Mouse (Mus musculus) limb, embryonic 13.5 days (tissue): ENCODE data around the gene Dgkz. TPM values are rescaled to one million over a fixed set of nuclear protein-coding genes. Genes with fewer than 3 reads are reported as not detected.

ENCODE experiments used
- ATAC-seq: fragments of 200-750 bp; cut with Nextera tagmentation; 2 replicates; pipeline ENCODE4 v1.8.0; 2017; ENCODE audit warnings: low read depth, moderate number of reproducible peaks, moderate TSS enrichment; ENCODE audit not compliant: low FRiP score
- H3K27ac ChIP-seq: fragments of 300-500 bp; sonication (generic); 2 replicates; pipeline ENCODE4 v1.5.1; 2015; ENCODE audit warnings: inconsistent platforms, mild to moderate bottlenecking, moderate library complexity
- H3K27me3 ChIP-seq: fragments of 300-500 bp; sonication (generic); 2 replicates; pipeline ENCODE4 v1.6.1; 2015; ENCODE audit warnings: mild to moderate bottlenecking, inconsistent platforms
- H3K36me3 ChIP-seq: fragments of 300-500 bp; sonication (generic); 2 replicates; pipeline ENCODE4 v1.6.1; 2015; ENCODE audit warnings: inconsistent platforms, mild to moderate bottlenecking, moderate library complexity
- H3K4me1 ChIP-seq: fragments of 300-500 bp; sonication (generic); 2 replicates; pipeline ENCODE4 v1.6.1; 2015; ENCODE audit warnings: inconsistent platforms
- H3K4me2 ChIP-seq: fragments of 300-500 bp; sonication (generic); replicated peaks from 2 replicates; pipeline ENCODE4 v1.6.1; 2015; ENCODE audit warnings: inconsistent platforms, mild to moderate bottlenecking, moderate library complexity
- H3K4me3 ChIP-seq: fragments of 300-500 bp; sonication (generic); 2 replicates; pipeline ENCODE4 v1.5.1; 2015; ENCODE audit warnings: moderate library complexity, mild to moderate bottlenecking, inconsistent platforms
- H3K9ac ChIP-seq: fragments of 300-500 bp; sonication (generic); 2 replicates; pipeline ENCODE4 v1.6.1; 2015; ENCODE audit warnings: mild to moderate bottlenecking, inconsistent platforms
- H3K9me3 ChIP-seq: fragments of 300-500 bp; sonication (generic); 2 replicates; pipeline ENCODE4 v1.6.1; 2016; ENCODE audit warnings: inconsistent platforms
- WGBS: fragments of 180-500 bp; shearing (Covaris S2); methylation state at CpG from one replicate; pipeline ENCODE4 v1.1.7; 2015; 5-methylcytosine and 5-hydroxymethylcytosine counted together
- polyA plus RNA-seq: library from polyadenylated mRNA; unstranded; fragments of >200 nt; fragmentation: Nextera tagmentation; extraction: Ambion mirVana; gene quantifications from 2 replicates; pipeline ENCODE4 v1.2.1, GENCODE M21; 2015

The Dgkz gene
- polyA plus RNA-seq, 1 experiment from 2014 or later: 34.0 TPM

DNA sequence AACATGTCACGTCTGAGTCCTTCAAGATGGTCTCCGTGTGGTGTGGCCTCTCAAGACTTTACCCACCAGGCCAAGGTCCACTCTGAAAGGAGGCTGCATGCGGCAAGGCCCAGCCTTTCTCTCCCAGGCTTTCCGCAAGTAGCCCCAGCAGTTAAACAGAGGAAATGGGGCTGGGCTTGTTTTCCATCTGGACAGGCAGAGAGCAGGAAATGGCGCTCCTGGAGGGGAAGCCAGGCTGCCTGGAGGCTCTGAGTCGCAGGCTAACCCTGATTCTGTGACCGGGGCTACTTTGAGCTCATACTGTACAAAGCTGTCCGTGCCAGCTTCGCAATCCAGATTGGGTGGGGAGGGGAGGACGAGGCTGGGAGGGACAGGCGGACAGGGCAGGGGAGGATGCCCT, 7.7 kb downstream of the Dgkz start:
- WGBS: 50% methylated on average over 11 of the region's 11 CpGs
- Histone ChIP-seq H3K27ac (no peak overlapping the region), H3K4me2 (no peak overlapping the region), H3K4me1 (peaks cover 26% of the 10 kb centered on the region), H3K9me3 (no peaks in the 10 kb centered on the region), H3K27me3 (peaks cover 30% of the 10 kb centered on the region), H3K4me3 (no peak overlapping the region), H3K36me3 (no peaks in the 10 kb centered on the region), H3K9ac (no peak overlapping the region)
- no peak for ATAC-seq

- Histone ChIP-seq H3K4me1 (peaks cover 32% of the 10 kb centered on the region), H3K9ac (no peak overlapping the region), H3K36me3 (no peaks in the 10 kb centered on the region), H3K27me3 (peaks cover 14% of the 10 kb centered on the region; the same call in 1 of the 2 replicates), H3K4me3 (no peak overlapping the region), H3K27ac (no peak overlapping the region; the same call in 1 of the 2 replicates), H3K4me2 (no peak overlapping the region), H3K9me3 (no peaks in the 10 kb centered on the region)
- WGBS: 83% methylated on average over 5 of the region's 5 CpGs
- ATAC-seq: no peak
These were observed 9.3 kb downstream of the Dgkz start for GRCm38 (mm10) chr2:91966367-91966766.

- Histone ChIP-seq H3K9me3 (no peaks in the 10 kb centered on the region), H3K4me3 (peak overlapping the region; percentile 91), H3K36me3 (0 out of 2 replicates have a peak, but pooled peaks cover under 1% of the 10 kb centered on the region), H3K9ac (peak overlapping the region; percentile 55), H3K27ac (peak overlapping the region; percentile 58), H3K4me2 (peak overlapping the region; percentile 87), H3K4me1 (peaks cover 34% of the 10 kb centered on the region), H3K27me3 (0 out of 2 replicates have a peak, but pooled peaks cover 6% of the 10 kb centered on the region)
- ATAC-seq: no peak
- WGBS: 15% methylated on average over 20 of the region's 20 CpGs
These were observed 10.2 kb downstream of the Dgkz start for GRCm38 (mm10) chr2:91965417-91965816.

GRCm38 (mm10) chr2:91964610-91965204, 11.0 kb downstream of the Dgkz start:
- Histone ChIP-seq H3K36me3 (0 out of 2 replicates have a peak, but pooled peaks cover 6% of the 10 kb centered on the region), H3K9me3 (no peaks in the 10 kb centered on the region), H3K4me2 (peak overlapping the region; percentile 87), H3K27ac (peak overlapping the region; percentile 58; the same call in 1 of the 2 replicates), H3K27me3 (no peaks in the 10 kb centered on the region), H3K4me1 (peaks cover 37% of the 10 kb centered on the region), H3K9ac (no peak overlapping the region), H3K4me3 (peak overlapping the region; percentile 91)
- 57% methylated on average over 3 of the region's 3 CpGs for WGBS
- no peak for ATAC-seq

GRCm38 (mm10) chr2:91963443-91963932, 12.2 kb downstream of the Dgkz start:
- H3K4me3 ChIP-seq: peak overlapping the region; percentile 91
- H3K27me3 ChIP-seq: no peaks in the 10 kb centered on the region
- WGBS: 0% methylated on average over 56 of the region's 57 CpGs
- ATAC-seq: peak; percentile 92
- H3K9ac ChIP-seq: peak overlapping the region; percentile 93
- H3K4me1 ChIP-seq: peaks cover 43% of the 10 kb centered on the region
- 0 out of 2 replicates have a peak, but pooled peaks cover 6% of the 10 kb centered on the region for H3K36me3 ChIP-seq
- H3K4me2 ChIP-seq: peak overlapping the region; percentile 87
- peak overlapping the region; percentile 74 for H3K27ac ChIP-seq
- no peaks in the 10 kb centered on the region for H3K9me3 ChIP-seq

DNA sequence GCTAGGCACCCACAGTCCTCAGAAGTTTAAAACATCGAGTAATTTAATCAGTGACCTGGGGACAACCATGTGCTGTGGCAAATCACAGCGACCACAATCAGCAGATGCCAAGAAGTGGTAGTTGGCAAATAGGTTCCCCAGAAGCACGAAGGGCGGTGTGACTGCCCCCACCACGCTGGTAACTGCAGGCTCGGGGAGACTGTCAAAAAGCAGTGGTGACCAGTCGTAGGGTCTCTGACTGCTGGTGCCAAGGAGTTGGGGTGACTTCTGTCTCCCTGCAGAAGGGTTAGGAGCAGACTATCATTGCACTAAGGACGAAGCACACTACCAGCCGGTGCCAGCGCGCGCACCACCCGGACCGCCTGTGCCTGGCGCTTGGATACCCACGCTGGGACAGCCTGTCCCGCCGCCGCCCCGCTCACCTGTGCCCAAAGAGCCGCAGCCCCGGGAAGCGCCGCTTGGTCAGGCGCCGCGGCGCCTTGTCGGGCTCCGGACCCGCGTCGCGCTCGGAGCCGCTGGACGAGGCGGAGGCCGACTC, 12.7 kb downstream of the Dgkz start:
- H3K36me3 ChIP-seq: 0 out of 2 replicates have a peak, but pooled peaks cover 6% of the 10 kb centered on the region
- peak overlapping the region; percentile 87 for H3K4me2 ChIP-seq
- 0% methylated on average over 39 of the region's 39 CpGs for WGBS
- peaks cover 42% of the 10 kb centered on the region for H3K4me1 ChIP-seq
- H3K4me3 ChIP-seq: peak overlapping the region; percentile 91
- peak overlapping the region; percentile 74 for H3K27ac ChIP-seq
- no peaks in the 10 kb centered on the region for H3K27me3 ChIP-seq
- H3K9me3 ChIP-seq: no peaks in the 10 kb centered on the region
- peak; percentile 8; the same call in 1 of the 2 replicates for ATAC-seq
- peak overlapping the region; percentile 93 for H3K9ac ChIP-seq

GRCm38 (mm10) chr2:91961901-91962761, 13.5 kb downstream of the Dgkz start:
- Histone ChIP-seq H3K27ac (no peak overlapping the region), H3K4me1 (peaks cover 48% of the 10 kb centered on the region)

DNA sequence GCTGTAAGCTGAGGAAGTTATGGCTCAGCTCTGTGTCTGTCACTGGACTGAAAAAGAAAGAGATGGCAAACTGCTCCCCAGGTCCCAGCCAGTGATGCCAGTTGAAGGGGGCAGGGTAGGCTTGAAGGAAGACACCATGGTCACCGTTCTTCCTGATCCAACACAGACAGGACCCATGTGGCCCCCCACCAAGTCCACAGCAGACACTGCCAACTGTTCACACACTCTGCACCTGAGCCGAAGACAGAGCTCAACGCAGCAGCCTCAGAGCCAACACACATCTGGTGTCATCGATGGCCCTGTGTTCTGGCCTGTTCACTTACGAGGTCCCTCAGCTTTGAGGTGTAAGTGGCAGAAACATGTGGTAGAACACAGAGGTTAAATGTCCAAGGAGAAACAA, 15.2 kb downstream of the Dgkz start:
- 89% methylated on average over 5 of the region's 5 CpGs for WGBS
- Histone ChIP-seq H3K4me2 (no peak overlapping the region), H3K4me1 (peaks cover 50% of the 10 kb centered on the region), H3K27ac (no peak overlapping the region), H3K36me3 (0 out of 2 replicates have a peak, but pooled peaks cover 6% of the 10 kb centered on the region), H3K27me3 (no peaks in the 10 kb centered on the region), H3K4me3 (no peak overlapping the region), H3K9ac (no peak overlapping the region), H3K9me3 (no peaks in the 10 kb centered on the region)
- no peak for ATAC-seq

More at GRCm38 (mm10) chr2:91961901-91962761, 13.5 kb downstream of the Dgkz start:
- H3K9me3 ChIP-seq: no peaks in the 10 kb centered on the region
- H3K36me3 ChIP-seq: 0 out of 2 replicates have a peak, but pooled peaks cover 6% of the 10 kb centered on the region
- H3K27me3 ChIP-seq: no peaks in the 10 kb centered on the region
- H3K4me2 ChIP-seq: peak overlapping the region; percentile 87
- ATAC-seq: no peak
- H3K9ac ChIP-seq: peak overlapping the region; percentile 93
- WGBS: 51% methylated on average over 4 of the region's 4 CpGs
- H3K4me3 ChIP-seq: peak overlapping the region; percentile 91

- ATAC-seq: no peak
- WGBS: 83% methylated on average over 11 of the region's 11 CpGs
- 0 out of 2 replicates have a peak, but pooled peaks cover 6% of the 10 kb centered on the region for H3K36me3 ChIP-seq
- no peaks in the 10 kb centered on the region for H3K9me3 ChIP-seq
- peaks cover 52% of the 10 kb centered on the region for H3K4me1 ChIP-seq
- H3K27me3 ChIP-seq: no peaks in the 10 kb centered on the region
- no peak overlapping the region; the same call in 1 of the 2 replicates for H3K4me2 ChIP-seq
- H3K4me3 ChIP-seq: no peak overlapping the region
- H3K27ac ChIP-seq: no peak overlapping the region
- peak overlapping the region; percentile 35 for H3K9ac ChIP-seq
These were observed 15.9 kb downstream of the Dgkz start for GRCm38 (mm10) chr2:91959544-91960410.

- H3K36me3 ChIP-seq: 0 out of 2 replicates have a peak, but pooled peaks cover 6% of the 10 kb centered on the region
- no peak overlapping the region for H3K4me2 ChIP-seq
- WGBS: 43% methylated on average over 10 of the region's 10 CpGs
- H3K27me3 ChIP-seq: no peaks in the 10 kb centered on the region
- H3K9me3 ChIP-seq: no peaks in the 10 kb centered on the region
- no peak for ATAC-seq
- peaks cover 56% of the 10 kb centered on the region for H3K4me1 ChIP-seq
- H3K9ac ChIP-seq: no peak overlapping the region; the same call in 1 of the 2 replicates
- no peak overlapping the region for H3K27ac ChIP-seq
- H3K4me3 ChIP-seq: no peak overlapping the region
These were observed 16.8 kb downstream of the Dgkz start for GRCm38 (mm10) chr2:91958701-91959457.
